Mouse (Mus musculus): ENCODE measurements around the gene Ptprg.

- TF ChIP-seq CTCF (IDR thresholded peaks at IDR 0.05; ENCODE audit: control insufficient read depth, insufficient read depth, insufficient replicate concordance, low read depth, low read length) (no peak), POLR2A (IDR thresholded peaks at IDR 0.05; ENCODE audit: control insufficient read depth, low read depth, low read length) (no peak)
These were observed 668.2 kb downstream of the Ptprg start for GRCm38 (mm10) chr14:12221571-12221970.
